Mouse (Mus musculus): ENCODE data around the gene M6pr.

M6pr gene

DNA sequence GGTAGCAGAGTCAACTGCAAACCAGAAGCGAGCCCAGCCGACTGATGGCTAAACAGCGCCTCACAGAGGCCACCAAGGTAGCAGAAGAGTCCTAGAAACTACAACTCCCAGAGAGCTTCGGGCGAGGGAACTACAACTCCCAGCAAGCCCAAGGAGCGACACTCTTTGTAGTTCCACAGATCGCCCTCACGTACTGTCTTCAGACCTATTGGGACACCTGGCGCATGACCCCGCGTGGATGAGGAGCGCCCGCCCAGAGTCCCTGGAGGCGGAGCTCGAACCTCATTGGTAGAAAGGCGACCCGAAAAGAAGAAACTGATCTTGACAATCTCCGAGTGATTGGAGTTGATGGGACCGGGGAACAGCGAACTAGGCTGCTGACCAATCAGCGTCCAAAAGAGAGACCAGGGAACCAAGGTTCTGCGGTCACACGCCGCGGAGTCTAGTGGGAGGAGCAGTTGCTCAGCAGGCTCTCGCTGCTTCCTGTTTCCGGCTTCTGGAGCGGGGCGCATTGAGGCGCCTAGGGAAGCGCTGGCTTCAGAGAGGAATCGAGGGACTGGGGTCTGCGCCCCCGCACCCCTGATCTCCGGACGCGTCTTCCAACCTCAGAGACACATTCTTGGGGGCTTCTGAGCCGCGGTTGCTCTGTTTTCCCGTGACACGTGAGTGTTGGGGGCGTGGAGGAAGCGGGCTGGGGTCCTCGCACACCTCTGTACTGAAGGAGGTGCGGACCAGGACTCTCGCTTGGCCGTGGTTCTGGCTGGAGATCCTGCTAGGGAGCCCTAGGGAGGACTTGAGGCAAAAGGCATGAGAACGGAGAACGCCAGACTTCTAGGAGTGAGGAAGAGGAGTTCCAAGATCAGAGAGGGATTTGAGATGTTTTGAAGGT is at the start of gene M6pr:
TSS of gene M6pr (plus strand) at position 216 of the 889 bp plus-strand sequence.
- DNase-seq (ENCODE audit: low spot score in 2 of 2), result peak; percentile 90 to 96

DNA sequence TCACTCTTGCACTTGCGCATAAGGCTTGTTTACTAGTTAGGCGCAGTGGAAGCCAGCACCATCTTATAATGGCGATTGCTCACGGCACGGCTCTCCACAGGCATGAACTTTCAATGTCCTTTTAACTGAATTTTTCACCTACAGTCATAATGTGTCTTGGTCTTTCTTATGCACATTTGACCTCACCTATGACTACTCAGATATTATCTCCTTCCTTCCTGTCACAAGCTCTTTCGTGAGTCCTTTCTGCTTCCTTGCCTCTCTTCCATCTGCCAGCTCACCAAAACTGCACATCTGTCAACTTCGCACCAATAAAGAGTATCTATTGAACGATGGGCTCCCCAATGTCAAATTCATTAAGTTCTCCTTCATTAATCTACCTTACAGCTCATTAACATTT is 46.0 kb upstream of the M6pr start:
- no peak for DNase-seq (ENCODE audit: low spot score in 2 of 2)

DNA sequence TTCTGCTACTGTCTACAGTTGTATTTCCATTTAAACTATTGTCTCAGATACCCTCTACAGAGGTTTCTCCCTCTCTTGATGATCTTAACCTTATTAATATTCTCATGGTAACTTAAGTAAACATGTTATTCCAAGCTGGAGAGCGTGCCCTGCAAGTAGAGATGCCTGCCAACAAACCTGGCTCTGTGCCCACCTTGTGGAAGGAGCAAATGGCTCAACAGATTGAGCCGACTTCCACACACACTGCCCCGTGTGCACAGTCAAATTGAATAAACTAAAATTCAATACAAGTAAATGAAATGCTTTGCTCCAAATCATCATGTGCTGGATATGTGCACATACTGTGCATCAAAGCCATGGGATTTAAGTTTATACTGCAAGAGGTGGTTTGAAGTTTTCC is 40.0 kb upstream of the M6pr start:
- DNase-seq (ENCODE audit: low spot score in 2 of 2), result no peak

DNA sequence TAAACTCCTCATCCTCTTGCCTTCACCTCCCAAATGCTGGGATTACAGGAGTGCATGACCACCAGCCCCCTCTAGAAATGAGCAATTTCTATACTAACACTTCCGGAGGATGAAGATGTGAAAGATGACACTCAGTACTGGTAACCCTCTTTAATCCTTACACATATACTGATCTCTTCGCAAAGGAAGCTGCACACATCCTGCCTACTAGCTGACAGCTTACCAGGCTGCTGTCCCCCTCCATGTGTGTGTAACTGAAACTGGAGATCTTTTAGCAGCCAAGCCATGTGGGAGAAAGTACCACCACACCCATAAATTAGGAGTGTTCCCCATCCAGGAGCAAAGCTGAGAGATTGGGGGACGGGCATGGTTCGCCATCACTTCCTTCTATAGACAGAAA is 39.4 kb upstream of the M6pr start:
- DNase-seq (ENCODE audit: low spot score in 2 of 2), result no peak

DNA sequence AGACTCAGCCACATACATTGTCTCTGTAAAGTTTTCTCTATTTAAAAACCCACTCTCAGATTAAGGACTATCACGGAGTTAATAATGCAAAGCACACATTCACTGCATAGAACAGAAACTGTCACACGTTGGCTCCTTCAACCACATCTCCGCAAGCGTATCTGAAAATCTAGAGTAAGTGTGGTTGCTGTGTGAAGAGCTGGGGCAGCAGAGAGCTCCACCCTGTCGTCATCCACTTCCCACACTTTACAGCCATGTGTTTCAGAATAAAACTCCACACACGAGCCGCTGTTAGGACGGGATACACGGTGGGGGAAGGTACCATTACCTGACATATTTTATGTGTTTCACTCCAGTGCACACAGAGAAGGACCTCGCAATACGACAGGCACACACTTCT is 38.4 kb upstream of the M6pr start:
- DNase-seq (ENCODE audit: low spot score in 2 of 2), result no peak

DNA sequence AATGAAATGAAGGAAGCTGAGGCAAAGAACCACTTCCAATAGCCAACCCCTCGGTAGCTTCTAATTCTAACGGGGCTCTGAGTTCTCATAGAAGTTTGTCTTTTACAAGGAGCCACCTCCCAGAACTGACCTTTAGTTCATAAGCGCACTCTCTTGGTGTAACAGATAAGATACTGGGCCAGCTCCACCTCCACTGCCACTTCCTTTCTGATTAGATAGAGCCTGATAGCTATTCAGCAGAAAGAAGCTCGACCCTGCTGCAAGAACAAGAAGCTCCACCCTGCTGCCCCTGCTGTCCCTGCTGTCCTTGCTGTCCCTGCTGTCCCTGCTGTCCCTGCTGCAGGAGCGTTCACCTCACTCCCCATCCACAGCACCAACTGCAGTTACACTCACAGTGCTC is 34.0 kb upstream of the M6pr start:
- no peak for DNase-seq (ENCODE audit: low spot score in 2 of 2)

DNA sequence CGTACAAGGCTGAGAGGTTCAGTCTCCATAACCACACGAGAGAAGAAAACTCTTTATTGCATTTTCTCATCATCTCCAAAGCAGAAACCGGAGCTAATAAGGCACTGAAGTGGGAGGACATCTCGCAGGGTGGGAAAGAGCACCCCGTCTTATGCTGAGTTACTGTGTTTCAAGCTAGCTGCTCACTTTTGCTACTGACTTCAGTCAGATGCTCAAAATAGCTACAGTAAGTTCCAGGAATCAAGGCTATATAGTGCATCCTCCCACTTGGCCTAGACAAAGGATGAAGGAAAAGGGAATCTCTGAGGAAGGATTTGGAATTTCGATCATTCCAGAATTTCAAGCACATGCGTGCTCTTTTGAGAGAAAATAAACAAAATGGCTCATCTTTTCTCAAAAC is 32.0 kb upstream of the M6pr start:
- DNase-seq (ENCODE audit: low spot score in 2 of 2), result no peak

DNA sequence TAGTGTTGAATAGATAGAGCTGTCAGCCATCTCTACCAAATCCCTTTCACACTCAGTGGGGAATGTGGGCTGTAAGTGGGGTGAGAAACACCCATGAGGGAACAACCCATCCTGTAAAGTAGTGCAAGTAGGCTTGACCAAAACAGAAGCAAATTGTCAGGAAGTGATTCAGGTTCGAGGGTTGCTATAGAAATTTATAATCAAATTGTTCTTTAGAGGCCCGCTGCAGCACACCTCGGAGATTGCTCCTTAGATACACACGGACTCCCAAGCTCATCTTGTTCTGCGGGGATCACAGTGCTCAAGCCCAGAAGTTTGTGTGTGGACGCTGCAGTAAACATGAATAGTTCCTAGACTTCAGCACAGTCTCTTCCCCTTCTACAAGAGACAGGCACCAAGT is 25.7 kb upstream of the M6pr start, which contains the start of gene Klrg1:
TSS of gene Klrg1 (minus strand) at position 101 of the 400 bp plus-strand sequence.
- DNase-seq (ENCODE audit: low spot score in 2 of 2), result no peak

DNA sequence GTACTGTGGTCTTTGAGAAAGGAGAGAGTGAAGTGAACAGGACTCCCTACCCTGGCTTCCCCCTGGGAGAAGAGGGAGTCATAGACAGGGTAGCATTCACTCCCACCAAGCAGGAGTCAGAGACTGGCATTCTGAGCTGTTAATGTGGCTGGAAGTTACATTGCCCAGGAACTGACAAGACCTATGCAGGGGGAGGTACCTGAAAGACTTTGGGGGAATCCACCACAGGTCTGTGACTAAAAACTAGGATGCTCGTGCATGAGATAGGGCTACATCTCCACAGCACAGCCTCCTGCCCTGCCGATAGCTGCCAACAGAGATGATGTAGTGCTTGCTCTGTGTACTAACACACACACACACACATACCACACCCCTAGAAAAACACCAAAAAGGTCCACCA is 25.1 kb upstream of the M6pr start:
- no peak for DNase-seq (ENCODE audit: low spot score in 2 of 2)

DNA sequence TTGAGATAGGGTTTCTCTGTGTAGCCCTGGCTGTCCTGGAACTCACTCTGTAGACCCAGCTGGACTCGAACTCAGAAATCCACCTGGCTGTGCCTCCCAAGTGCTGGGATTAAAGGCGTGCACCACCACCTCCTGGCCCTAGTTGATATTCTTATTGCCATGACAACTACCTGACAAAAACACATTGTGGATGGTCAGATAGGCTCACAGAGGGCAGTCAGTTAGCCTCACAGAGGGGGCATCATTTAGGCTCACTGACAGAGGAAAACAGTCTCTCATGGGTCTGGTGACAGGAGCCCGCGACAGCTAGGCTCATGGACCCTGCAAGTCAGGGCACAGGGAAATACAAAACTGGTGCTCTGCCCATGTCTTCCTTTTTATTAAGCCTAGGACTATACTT is 24.2 kb upstream of the M6pr start:
- no peak for DNase-seq (ENCODE audit: low spot score in 2 of 2)

DNA sequence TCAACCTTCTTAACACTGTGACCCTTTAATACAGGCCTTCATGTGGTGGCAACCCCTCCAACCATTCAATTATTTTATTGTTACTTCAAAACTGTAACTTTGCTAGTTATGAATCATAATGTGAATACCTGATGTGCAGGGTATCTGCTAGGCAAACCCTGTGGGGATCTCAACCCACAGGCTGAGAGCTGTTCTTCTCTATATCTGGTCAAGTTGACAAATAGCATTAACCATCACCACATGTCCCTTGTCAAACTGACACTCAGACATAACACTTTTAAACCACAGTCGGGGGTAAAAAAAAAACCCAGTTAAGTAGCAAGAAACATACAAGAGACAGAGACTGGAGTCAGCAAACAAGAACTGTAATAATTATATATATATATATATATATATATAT is 23.7 kb upstream of the M6pr start:
- no peak for DNase-seq (ENCODE audit: low spot score in 2 of 2)

DNA sequence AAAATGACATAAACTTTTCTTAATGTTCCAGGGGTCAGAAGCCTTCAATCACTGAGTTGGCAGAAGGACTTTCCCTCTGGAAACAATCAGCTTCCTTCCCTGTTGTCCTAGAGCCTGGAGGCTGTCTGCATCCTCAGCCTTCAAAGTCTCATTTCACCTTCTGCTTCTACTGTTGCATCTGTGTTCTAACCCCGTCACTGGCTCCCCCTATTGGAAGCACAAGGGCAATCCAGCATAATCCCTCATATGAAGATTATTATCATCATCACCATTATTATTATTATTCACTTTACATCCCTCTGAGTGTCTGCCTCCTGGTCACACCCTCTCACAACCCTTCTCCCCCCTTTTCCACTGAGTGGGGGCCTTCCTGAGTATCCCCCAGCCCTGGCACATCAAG is 20.3 kb upstream of the M6pr start:
- no peak for DNase-seq (ENCODE audit: low spot score in 2 of 2)

DNA sequence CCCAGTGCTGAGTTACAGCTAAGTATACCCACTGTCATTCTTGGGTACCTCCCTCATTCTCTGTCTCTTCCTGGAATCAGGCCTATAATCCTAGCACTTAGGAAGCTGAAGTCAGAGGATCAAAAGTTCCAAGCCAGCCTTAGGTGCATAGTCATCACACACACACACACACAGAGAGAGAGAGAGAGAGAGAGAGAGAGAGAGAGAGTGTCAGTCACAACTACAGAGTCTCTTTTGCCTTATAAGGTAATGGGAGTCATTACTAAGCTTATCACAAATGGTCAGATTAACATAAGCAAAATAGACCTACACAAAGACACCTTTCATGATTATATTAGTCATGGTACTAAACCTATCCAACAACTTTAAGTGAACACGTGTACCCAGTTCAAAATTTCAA is 19.2 kb upstream of the M6pr start:
- DNase-seq (ENCODE audit: low spot score in 2 of 2), result no peak

DNA sequence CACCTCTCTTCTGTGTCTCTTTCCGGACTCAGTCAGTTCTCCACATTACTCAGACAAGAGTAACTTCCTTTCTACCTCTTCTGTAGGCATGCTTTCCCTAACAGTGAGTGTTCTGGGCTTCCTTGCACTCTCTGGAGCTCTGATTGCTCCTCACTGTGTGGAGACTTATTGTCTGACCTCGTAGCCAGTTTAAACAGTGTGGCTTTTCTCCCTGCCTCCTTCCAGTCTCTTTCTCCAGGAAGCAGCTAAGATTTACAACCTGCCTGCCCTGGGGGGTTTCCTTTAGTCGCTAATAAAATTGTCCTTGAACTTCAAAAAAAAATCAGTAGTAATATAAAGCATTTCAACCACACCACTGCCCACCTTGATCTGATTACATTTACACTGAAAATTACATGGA is 18.3 kb upstream of the M6pr start:
- no peak for DNase-seq (ENCODE audit: low spot score in 2 of 2)

DNA sequence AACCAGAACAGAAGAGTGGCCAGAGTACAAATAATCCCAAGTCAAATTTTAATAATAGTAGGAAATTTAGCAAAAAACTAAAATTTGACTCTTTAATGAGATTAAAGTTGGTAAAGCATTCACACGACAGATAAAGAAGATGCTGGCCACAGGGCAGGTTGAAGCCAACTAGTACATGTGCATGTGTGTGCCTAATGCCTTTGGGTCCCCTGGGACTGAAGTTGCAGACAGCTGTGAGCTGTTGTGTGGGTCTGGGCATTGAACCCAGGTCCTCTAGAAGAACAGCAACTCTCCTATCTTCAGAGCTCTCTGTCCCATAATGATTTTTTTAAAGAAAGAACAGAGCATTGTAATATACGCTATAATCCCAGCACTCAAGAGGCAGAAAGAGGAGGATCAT is 17.3 kb upstream of the M6pr start:
- no peak for DNase-seq (ENCODE audit: low spot score in 2 of 2)

DNA sequence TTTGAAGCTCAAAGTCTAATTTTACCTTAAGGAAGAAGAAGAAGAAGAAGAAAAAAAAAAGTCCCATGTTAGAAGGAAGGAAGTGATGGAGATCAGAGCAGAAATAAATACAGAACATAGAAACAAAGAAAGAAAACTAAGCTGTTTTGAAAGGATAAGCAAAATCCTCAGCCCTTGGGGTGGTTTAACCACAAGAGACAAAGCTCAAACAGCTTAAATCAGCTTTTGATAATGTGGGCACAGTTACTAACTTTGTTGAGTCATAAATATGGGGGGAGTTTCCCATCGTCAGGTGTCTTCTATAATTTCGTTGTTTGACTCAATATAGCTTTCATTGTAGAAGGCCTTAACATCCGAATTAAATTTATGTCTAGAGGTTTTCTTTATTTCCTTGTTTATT is 16.8 kb upstream of the M6pr start:
- DNase-seq (ENCODE audit: low spot score in 2 of 2), result no peak

DNA sequence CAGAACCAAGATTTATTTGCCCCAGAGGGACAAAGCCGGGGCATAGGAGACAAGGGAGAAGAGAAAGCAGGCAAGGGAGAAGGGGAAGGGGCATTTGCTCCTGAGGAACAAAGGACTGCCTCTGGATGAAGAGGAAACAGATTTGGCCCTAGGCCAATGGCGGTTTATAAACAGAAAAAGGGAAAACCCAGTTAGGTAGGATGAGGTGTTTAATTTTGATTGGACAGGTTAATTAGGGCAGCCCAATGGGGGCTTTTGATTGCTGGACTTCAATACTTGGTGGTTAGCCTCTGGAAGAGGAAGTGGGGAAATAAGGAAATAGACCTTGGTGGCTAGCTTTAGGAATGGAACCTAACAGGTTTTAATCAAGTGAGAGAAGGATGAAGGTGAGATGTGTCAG is 16.3 kb upstream of the M6pr start:
- DNase-seq (ENCODE audit: low spot score in 2 of 2), result no peak

DNA sequence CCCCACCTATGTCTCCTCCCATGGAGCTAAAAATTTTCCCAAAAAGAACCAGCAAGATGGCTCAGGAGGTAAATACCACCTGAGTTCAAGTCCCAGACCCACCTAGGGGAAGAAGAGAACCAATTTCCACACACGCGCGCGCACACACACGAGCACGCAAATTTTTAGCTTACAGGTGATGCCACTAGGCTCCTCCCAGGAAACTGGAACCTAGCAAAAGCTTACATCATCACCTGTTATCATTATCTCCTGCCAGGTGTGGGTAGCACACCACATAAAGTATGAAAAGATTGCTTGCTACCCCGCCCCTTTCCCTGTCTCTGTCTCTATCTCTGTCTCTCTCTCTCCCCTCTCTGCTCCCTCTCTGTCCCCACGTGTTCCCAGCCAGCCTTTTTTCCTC is 15.4 kb upstream of the M6pr start:
- DNase-seq (ENCODE audit: low spot score in 2 of 2), result no peak

DNA sequence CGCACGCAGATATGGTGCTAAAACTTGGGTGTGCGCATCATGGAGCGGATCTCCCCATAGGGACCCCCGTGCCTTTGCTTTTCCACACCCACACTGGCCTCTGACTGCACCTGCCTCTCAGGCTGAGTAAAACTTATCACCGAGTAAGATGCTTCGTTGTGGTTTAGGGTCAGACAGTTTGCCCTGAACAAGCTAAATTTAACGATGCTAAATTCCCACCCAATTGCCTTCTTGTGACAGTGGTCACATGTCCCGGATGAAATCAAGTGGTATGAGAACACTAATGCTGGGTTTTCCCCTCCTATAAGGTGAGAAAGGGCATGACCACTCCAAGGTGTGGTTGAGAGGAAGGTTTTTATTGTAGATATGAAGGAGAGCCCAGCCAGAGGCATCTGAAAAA is 14.7 kb upstream of the M6pr start:
- no peak for DNase-seq (ENCODE audit: low spot score in 2 of 2)

DNA sequence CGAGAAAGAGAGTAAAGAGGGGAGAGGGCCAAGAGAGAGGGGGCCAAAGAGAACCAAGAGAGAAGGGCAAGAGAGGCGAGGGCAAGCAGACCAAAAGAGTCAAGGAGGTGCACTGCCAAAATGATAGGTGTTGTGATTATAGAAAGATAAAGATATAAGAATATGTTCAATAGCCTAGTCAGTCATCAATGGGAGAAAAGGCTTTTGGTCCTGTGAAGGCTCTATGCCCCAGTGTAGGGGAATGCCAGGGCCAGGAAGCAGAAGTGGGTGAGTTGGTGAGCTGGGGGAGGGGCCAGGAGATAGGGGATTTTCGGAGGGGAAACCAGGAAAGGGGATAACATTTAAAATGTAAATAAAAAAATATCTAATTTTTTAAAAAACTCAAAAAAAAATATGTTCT is 14.2 kb upstream of the M6pr start:
- no peak for DNase-seq (ENCODE audit: low spot score in 2 of 2)

DNA sequence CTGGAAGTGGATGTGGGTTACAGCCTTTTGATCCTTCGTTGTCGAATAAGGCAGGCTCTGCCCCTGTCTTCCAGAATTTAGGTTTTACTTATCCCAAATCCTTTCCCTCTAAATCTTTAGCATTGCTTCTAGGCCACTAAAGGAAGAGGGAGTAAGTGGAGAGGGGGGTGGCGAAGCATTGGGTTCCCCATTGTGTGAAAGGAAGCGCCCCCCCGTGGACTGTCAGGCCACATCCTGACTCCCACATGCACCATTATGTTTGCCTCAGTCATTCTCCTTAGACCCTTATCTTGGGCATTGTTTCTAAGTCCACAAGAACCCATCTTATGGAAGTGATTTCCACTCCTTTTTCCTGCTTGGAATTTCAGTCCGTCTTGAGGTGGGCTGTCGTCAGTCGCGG is 13.3 kb upstream of the M6pr start:
- no peak for DNase-seq (ENCODE audit: low spot score in 2 of 2)

DNA sequence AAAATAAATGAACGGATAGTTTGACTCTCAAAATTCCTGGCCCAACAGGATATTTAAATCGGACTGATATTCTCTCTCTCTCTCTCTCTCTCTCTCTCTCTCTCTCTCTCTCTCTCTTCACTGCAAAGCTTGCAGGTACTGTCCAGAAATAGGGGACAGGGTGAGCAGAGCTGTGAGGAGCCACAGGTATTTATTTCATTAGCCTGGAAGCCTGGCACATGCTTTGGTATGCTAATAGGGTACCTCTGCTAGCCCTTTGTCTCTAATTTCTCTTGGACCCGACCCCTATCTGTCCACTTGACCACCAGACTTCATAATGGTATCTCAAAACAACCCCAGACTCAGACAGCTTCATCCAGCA is 11.6 kb upstream of the M6pr start:
- DNase-seq (ENCODE audit: low spot score in 2 of 2), result no peak

DNA sequence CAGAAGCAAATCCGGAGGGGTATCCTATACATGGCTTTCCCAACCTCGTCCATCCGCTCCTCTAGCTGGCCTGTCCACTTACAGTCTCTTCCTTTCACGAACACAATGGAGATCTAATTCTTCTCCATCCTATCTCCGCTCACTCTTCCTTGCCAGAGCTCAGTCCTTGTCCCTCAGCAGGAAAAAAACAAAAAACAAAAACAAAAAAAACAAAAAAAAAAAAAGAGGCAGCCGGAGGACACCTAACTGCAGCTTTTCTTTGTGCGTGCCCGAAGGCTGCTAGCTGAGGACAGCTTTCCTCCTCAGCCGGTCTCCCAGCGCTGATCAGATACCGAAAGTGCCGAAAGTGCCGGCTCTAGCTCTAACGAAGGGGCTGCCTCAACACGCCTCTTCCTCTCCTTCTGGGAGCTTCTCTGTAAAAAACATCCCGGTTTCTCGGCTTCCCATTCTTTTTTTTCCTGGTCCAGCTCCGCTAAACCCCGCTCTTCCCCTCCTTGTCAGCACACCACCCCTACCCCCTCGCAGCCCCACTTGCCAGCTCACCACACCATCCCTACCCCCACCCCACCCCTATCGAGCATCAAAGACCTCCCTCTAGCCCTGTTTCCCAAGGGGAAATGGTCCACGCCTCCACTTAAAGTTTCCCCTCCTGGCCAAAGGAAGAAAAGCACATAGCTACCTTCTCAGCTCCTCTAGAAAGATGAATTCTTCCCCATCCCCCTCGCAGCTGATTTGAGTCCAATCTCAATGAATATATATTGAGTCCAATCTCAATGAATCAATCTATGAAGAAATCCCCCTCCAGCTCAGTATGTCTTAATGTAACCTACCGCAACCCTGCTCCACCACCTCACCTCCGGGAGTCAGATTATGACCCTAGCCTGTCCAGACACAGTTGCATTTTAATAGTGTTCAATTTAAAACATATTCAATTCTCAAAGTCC is 11.0 kb upstream of the M6pr start:
- no peak for DNase-seq (ENCODE audit: low spot score in 2 of 2)
